Comparison of ENCODE assay signal across 16 mouse cellular contexts in the genomic region with DNA sequence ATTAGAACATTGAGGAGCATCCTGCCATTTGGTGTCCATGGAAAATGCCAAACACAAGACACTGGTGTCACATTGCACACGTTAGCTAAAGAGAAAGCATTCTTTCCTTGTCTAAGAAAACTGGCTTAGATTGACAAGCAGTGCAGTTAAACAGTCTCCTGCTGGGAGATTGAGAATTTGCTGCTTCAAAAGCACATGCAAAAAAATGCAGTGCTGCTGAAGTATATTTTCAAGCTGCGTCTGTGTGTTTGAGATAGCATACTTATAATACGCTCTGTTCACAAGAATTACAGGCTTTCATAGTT.
DNase-seq lines count a peak whose midpoint lies in the region; ATAC-seq lines count a peak whose summit lies in the region.
"Had no signal": no experiment of that assay in that cellular context is flagged by ENCODE, and none has a peak within 500 bp of the region (broad histone marks: within the 10 kb centered on the region; RNA-seq: fewer than 3 reads in every experiment).

No protein-coding gene starts in this region.

- 41% methylated on average over 3 of the region's 3 CpGs for WGBS in hindbrain, embryonic 11.5 days
- 17% methylated on average over 3 of the region's 3 CpGs for WGBS in midbrain, embryonic 13.5 days

- no peaks in the 10 kb centered on the region for H3K4me1 ChIP-seq in hindbrain, embryonic 11.5 days (replicated peaks; ENCODE audit: control insufficient read depth, insufficient read depth, low read length)
- 0 out of 2 replicates have a peak, but pooled peaks cover 4% of the 10 kb centered on the region for H3K4me1 ChIP-seq in midbrain, embryonic 13.5 days (replicated peaks)
- H3K4me1 ChIP-seq: heart, embryonic 15.5 days had no signal

- H3K27me3 ChIP-seq in hindbrain, embryonic 11.5 days (ENCODE audit: control insufficient read depth, insufficient read depth, low read length) = no peaks in the 10 kb centered on the region
- H3K27me3 ChIP-seq in midbrain, embryonic 13.5 days = no peaks in the 10 kb centered on the region
- H3K27me3 ChIP-seq: heart, embryonic 15.5 days; neural tube, embryonic 15.5 days had no signal

- no peak overlapping the region for H3K9ac ChIP-seq in hindbrain, embryonic 11.5 days (ENCODE audit: low read depth, low read length)
- H3K9ac ChIP-seq in midbrain, embryonic 13.5 days (replicated peaks) = no peak overlapping the region
- H3K9ac ChIP-seq: heart, embryonic 15.5 days; liver, postnatal 0 days; neural tube, embryonic 15.5 days had no signal

- no peaks in the 10 kb centered on the region for H3K36me3 ChIP-seq in hindbrain, embryonic 11.5 days (ENCODE audit: control insufficient read depth, insufficient read depth, low read length)
- no peaks in the 10 kb centered on the region for H3K36me3 ChIP-seq in midbrain, embryonic 13.5 days
- H3K36me3 ChIP-seq: heart, embryonic 15.5 days; neural tube, embryonic 15.5 days had no signal

- 0 out of 2 replicates have a peak, but pooled peaks have one; percentile 6 for ATAC-seq in hindbrain, embryonic 11.5 days (ENCODE audit: low FRiP score)
- ATAC-seq in midbrain, embryonic 13.5 days = no peak; the same call in none of the 2 replicates
- ATAC-seq: liver, postnatal 0 days had no signal

- H3K4me2 ChIP-seq in hindbrain, embryonic 11.5 days (replicated peaks; ENCODE audit: low read depth, low read length) = no peak overlapping the region
- H3K4me2 ChIP-seq in midbrain, embryonic 13.5 days (replicated peaks) = no peak overlapping the region
- H3K4me2 ChIP-seq: heart, embryonic 15.5 days; neural tube, embryonic 15.5 days had no signal

- H3K4me3 ChIP-seq in hindbrain, embryonic 11.5 days (ENCODE audit: low read depth, low read length) = no peak overlapping the region
- H3K4me3 ChIP-seq in midbrain, embryonic 13.5 days (replicated peaks) = no peak overlapping the region
- H3K4me3 ChIP-seq: heart, embryonic 15.5 days; neural tube, embryonic 15.5 days had no signal

- peak; percentile 26 for DNase-seq in brain, adult 2 months (ENCODE audit: low read depth, low spot score)
- DNase-seq in embryo, embryonic 9.5 days (ENCODE audit: extremely low spot score) = peak; percentile 7
- DNase-seq in hindbrain, embryonic 11.5 days (ENCODE audit: low spot score) = peak; percentile 15
- DNase-seq in adipocyte (ENCODE audit: low spot score) = no peak
- DNase-seq in left cerebral cortex, adult 9 months (ENCODE audit: low spot score in 2 of 2) = no peak
- DNase-seq in layer of hippocampus, postnatal 14 days (ENCODE audit: low spot score in 2 of 2) = no peak
- DNase-seq: adrenal gland, adult 8-10 months; B cell, adult 2 months; cerebellum, adult 8-10 months; liver, postnatal 0 days; lung, postnatal 36 days; retina, postnatal 1 day; thymus, adult 2 months had no signal

- H3K9me3 ChIP-seq in hindbrain, embryonic 11.5 days (ENCODE audit: control insufficient read depth, low read length) = no peaks in the 10 kb centered on the region
- no peaks in the 10 kb centered on the region for H3K9me3 ChIP-seq in midbrain, embryonic 13.5 days
- H3K9me3 ChIP-seq: heart, embryonic 15.5 days; neural tube, embryonic 15.5 days had no signal

- H3K27ac ChIP-seq in hindbrain, embryonic 11.5 days (ENCODE audit: low read depth, low read length) = no peak overlapping the region
- peak overlapping the region; percentile 51; the same call in 1 of the 2 replicates for H3K27ac ChIP-seq in midbrain, embryonic 13.5 days
- H3K27ac ChIP-seq: heart, embryonic 15.5 days; neural tube, embryonic 15.5 days had no signal

Comparison
In these comparisons a context has a peak if more than half of its experiments do, and no peak if none do; other contexts are left out.
1. DNase-seq: peak in brain, adult 2 months (single experiment), embryo, embryonic 9.5 days (single experiment) and hindbrain, embryonic 11.5 days (single experiment); none in adipocyte (single experiment), left cerebral cortex, adult 9 months (0 of 2) and layer of hippocampus, postnatal 14 days (0 of 2).